Mouse (Mus musculus): ENCODE measurements around the gene Mrpl30. TPM values are rescaled to one million over a fixed set of nuclear protein-coding genes. Genes with fewer than 3 reads are reported as not detected.

The Mrpl30 gene
- total and polyA plus RNA-seq, 3 experiments: 76.5 to 469 (median 299) TPM

- Histone ChIP-seq H3K36me3 (replicated peaks) (no peaks in the 10 kb centered on the region), H3K4me1 (ENCODE audit: insufficient read depth, low read depth, low read length) (peaks cover 30% of the 10 kb centered on the region), H3K9me3 (replicated peaks) (no peaks in the 10 kb centered on the region), H3K27me3 (ENCODE audit: insufficient read depth, low read length) (peaks cover 3% of the 10 kb centered on the region; the same call in 1 of the 2 replicates), H3K4me3 (ENCODE audit: low read depth, low read length) (peak within 1 kb of the TSS; percentile 80)
- no peak for DNase-seq (ENCODE audit: low spot score)
- no peak for TF ChIP-seq CTCF (IDR thresholded peaks at IDR 0.05; ENCODE audit: low read depth, low read length)
- TF ChIP-seq TAL1 (conservative IDR thresholded peaks at IDR 0.05; ENCODE audit: low read depth, low read length): no peak
- ATAC-seq (ENCODE audit: extremely low read depth, insufficient number of reproducible peaks, low FRiP score, poor library complexity, severe bottlenecking): no peak
Measured at GRCm38 (mm10) chr1:37866286-37866685, 24.0 kb upstream of the Mrpl30 start, which contains the start of gene Tsga10. Gene Tsga10 (minus strand): TSS chr1:37866429.

- no peaks in the 10 kb centered on the region for H3K9me3 ChIP-seq (replicated peaks)
- DNase-seq (ENCODE audit: low spot score): no peak
- ATAC-seq (ENCODE audit: extremely low read depth, insufficient number of reproducible peaks, low FRiP score, poor library complexity, severe bottlenecking): no peak
- H3K4me3 ChIP-seq (ENCODE audit: low read depth, low read length): no peak overlapping the region
- peaks cover 35% of the 10 kb centered on the region for H3K4me1 ChIP-seq (ENCODE audit: insufficient read depth, low read depth, low read length)
- TF ChIP-seq CTCF (IDR thresholded peaks at IDR 0.05; ENCODE audit: low read depth, low read length) (peak; percentile 93), POLR2AphosphoS5 (IDR thresholded peaks at IDR 0.05; ENCODE audit: insufficient replicate concordance, low read depth, low read length) (no peak)
- no peaks in the 10 kb centered on the region for H3K36me3 ChIP-seq (replicated peaks)
- H3K27me3 ChIP-seq (ENCODE audit: insufficient read depth, low read length): peaks cover 2% of the 10 kb centered on the region; the same call in 1 of the 2 replicates
Measured at GRCm38 (mm10) chr1:37867056-37867455, 23.2 kb upstream of the Mrpl30 start.

- no peaks in the 10 kb centered on the region for H3K27me3 ChIP-seq (ENCODE audit: insufficient read depth, low read length)
- DNase-seq (ENCODE audit: low spot score) (no peak), ATAC-seq (ENCODE audit: extremely low read depth, insufficient number of reproducible peaks, low FRiP score, poor library complexity, severe bottlenecking) (no peak)
- no peaks in the 10 kb centered on the region for H3K36me3 ChIP-seq (replicated peaks)
- peaks cover 35% of the 10 kb centered on the region for H3K4me1 ChIP-seq (ENCODE audit: insufficient read depth, low read depth, low read length)
- no peaks in the 10 kb centered on the region for H3K9me3 ChIP-seq (replicated peaks)
- no peak overlapping the region for H3K4me3 ChIP-seq (ENCODE audit: low read depth, low read length)
- TF ChIP-seq TAL1 (conservative IDR thresholded peaks at IDR 0.05; ENCODE audit: low read depth, low read length) (no peak), CTCF (IDR thresholded peaks at IDR 0.05; ENCODE audit: low read depth, low read length) (no peak), POLR2AphosphoS5 (IDR thresholded peaks at IDR 0.05; ENCODE audit: insufficient replicate concordance, low read depth, low read length) (no peak), GATA1 (IDR thresholded peaks at IDR 0.05; ENCODE audit: borderline replicate concordance, low read length) (no peak), GATA2 (IDR thresholded peaks at IDR 0.05; ENCODE audit: borderline replicate concordance, low read depth, low read length) (no peak)
Measured at GRCm38 (mm10) chr1:37867684-37868322, 22.5 kb upstream of the Mrpl30 start.

GRCm38 (mm10) chr1:37868640-37869039, 21.6 kb upstream of the Mrpl30 start:
- H3K4me3 ChIP-seq (ENCODE audit: low read depth, low read length): no peak overlapping the region
- no peaks in the 10 kb centered on the region for H3K9me3 ChIP-seq (replicated peaks)
- H3K36me3 ChIP-seq (replicated peaks): no peaks in the 10 kb centered on the region
- TF ChIP-seq POLR2AphosphoS5 (IDR thresholded peaks at IDR 0.05; ENCODE audit: insufficient replicate concordance, low read depth, low read length) (no peak), GATA2 (IDR thresholded peaks at IDR 0.05; ENCODE audit: borderline replicate concordance, low read depth, low read length) (no peak), TAL1 (conservative IDR thresholded peaks at IDR 0.05; ENCODE audit: low read depth, low read length) (no peak), GATA1 (IDR thresholded peaks at IDR 0.05; ENCODE audit: borderline replicate concordance, low read length) (no peak), CTCF (IDR thresholded peaks at IDR 0.05; ENCODE audit: low read depth, low read length) (no peak)
- no peak for DNase-seq (ENCODE audit: low spot score)
- ATAC-seq (ENCODE audit: extremely low read depth, insufficient number of reproducible peaks, low FRiP score, poor library complexity, severe bottlenecking): no peak
- no peaks in the 10 kb centered on the region for H3K27me3 ChIP-seq (ENCODE audit: insufficient read depth, low read length)
- H3K4me1 ChIP-seq (ENCODE audit: insufficient read depth, low read depth, low read length): peaks cover 41% of the 10 kb centered on the region

- Histone ChIP-seq H3K36me3 (replicated peaks) (peaks cover 4% of the 10 kb centered on the region), H3K9me3 (replicated peaks) (no peaks in the 10 kb centered on the region), H3K4me1 (ENCODE audit: insufficient read depth, low read depth, low read length) (peaks cover 40% of the 10 kb centered on the region), H3K4me3 (ENCODE audit: low read depth, low read length) (no peak overlapping the region), H3K27me3 (ENCODE audit: insufficient read depth, low read length) (no peaks in the 10 kb centered on the region)
- ATAC-seq (ENCODE audit: extremely low read depth, insufficient number of reproducible peaks, low FRiP score, poor library complexity, severe bottlenecking) (no peak), DNase-seq (ENCODE audit: low spot score) (no peak)
- no peak for TF ChIP-seq GATA1 (IDR thresholded peaks at IDR 0.05; ENCODE audit: borderline replicate concordance, low read length)
- TF ChIP-seq TAL1 (conservative IDR thresholded peaks at IDR 0.05; ENCODE audit: low read depth, low read length): no peak
- TF ChIP-seq GATA2 (IDR thresholded peaks at IDR 0.05; ENCODE audit: borderline replicate concordance, low read depth, low read length): no peak
- TF ChIP-seq POLR2AphosphoS5 (IDR thresholded peaks at IDR 0.05; ENCODE audit: insufficient replicate concordance, low read depth, low read length): no peak
- TF ChIP-seq CTCF (IDR thresholded peaks at IDR 0.05; ENCODE audit: low read depth, low read length): no peak
Measured at GRCm38 (mm10) chr1:37869362-37869761, 20.9 kb upstream of the Mrpl30 start.

- H3K4me3 ChIP-seq (ENCODE audit: low read depth, low read length): peak within 1 kb of the TSS; percentile 72
- TF ChIP-seq TAL1 (conservative IDR thresholded peaks at IDR 0.05; ENCODE audit: low read depth, low read length) (no peak), POLR2AphosphoS5 (IDR thresholded peaks at IDR 0.05; ENCODE audit: insufficient replicate concordance, low read depth, low read length) (no peak), GATA1 (IDR thresholded peaks at IDR 0.05; ENCODE audit: borderline replicate concordance, low read length) (no peak), GATA2 (IDR thresholded peaks at IDR 0.05; ENCODE audit: borderline replicate concordance, low read depth, low read length) (no peak), CTCF (IDR thresholded peaks at IDR 0.05; ENCODE audit: low read depth, low read length) (no peak)
- H3K27me3 ChIP-seq (ENCODE audit: insufficient read depth, low read length): no peaks in the 10 kb centered on the region
- DNase-seq (ENCODE audit: low spot score) (peak; percentile 22), ATAC-seq (ENCODE audit: extremely low read depth, insufficient number of reproducible peaks, low FRiP score, poor library complexity, severe bottlenecking) (no peak)
- H3K4me1 ChIP-seq (ENCODE audit: insufficient read depth, low read depth, low read length): peaks cover 29% of the 10 kb centered on the region
- H3K9me3 ChIP-seq (replicated peaks): peaks cover 10% of the 10 kb centered on the region
- peaks cover 24% of the 10 kb centered on the region for H3K36me3 ChIP-seq (replicated peaks)
Measured at GRCm38 (mm10) chr1:37871704-37872103, 18.6 kb upstream of the Mrpl30 start, which contains the start of gene Lipt1. Gene Lipt1 (plus strand): TSS chr1:37871738.

All from G1E (cell line).